Mouse (Mus musculus) forebrain, postnatal 0 days (tissue): ENCODE data around the gene Prex1. TPM values are rescaled to one million over a fixed set of nuclear protein-coding genes. Genes with fewer than 3 reads are reported as not detected.

Experiments
- ATAC-seq: fragments of 200-750 bp; cut with Nextera tagmentation; 2 replicates; pipeline ENCODE4 v1.8.0; 2017; ENCODE audit warnings: mild to moderate bottlenecking, moderate library complexity
- DNase-seq: peaks from one replicate; pipeline ENCODE4 v3.0.0-alpha.2; 2015
- H3K27ac ChIP-seq: fragments of 300-500 bp; sonication (generic); 2 replicates; pipeline ENCODE4 v1.5.1; 2014; ENCODE audit warnings: low read depth, mild to moderate bottlenecking, antibody characterized with exemption, low read length, moderate library complexity, mixed read lengths
- H3K27me3 ChIP-seq: fragments of 300-500 bp; sonication (generic); 2 replicates; pipeline ENCODE4 v1.6.1; 2014; ENCODE audit warnings: mild to moderate bottlenecking, low read length, mixed read lengths; ENCODE audit not compliant: insufficient read depth
- H3K36me3 ChIP-seq: fragments of 300-500 bp; sonication (generic); 2 replicates; pipeline ENCODE4 v1.6.1; 2014; ENCODE audit warnings: mild to moderate bottlenecking, moderate library complexity; ENCODE audit not compliant: insufficient read depth
- H3K4me1 ChIP-seq: fragments of 300-500 bp; sonication (generic); 2 replicates; pipeline ENCODE4 v1.6.1; 2014; ENCODE audit warnings: antibody characterized with exemption; ENCODE audit not compliant: insufficient read depth
- H3K4me2 ChIP-seq: fragments of 300-500 bp; sonication (generic); 2 replicates; pipeline ENCODE4 v1.6.1; 2014; ENCODE audit warnings: low read depth, mild to moderate bottlenecking, moderate library complexity
- H3K4me3 ChIP-seq: fragments of 300-500 bp; sonication (generic); 2 replicates; pipeline ENCODE4 v1.5.1; 2014; ENCODE audit warnings: low read depth, low read length, mixed read lengths
- H3K9ac ChIP-seq: fragments of 300-500 bp; sonication (generic); 2 replicates; pipeline ENCODE4 v1.6.1; 2014; ENCODE audit warnings: mild to moderate bottlenecking
- H3K9me3 ChIP-seq: fragments of 300-500 bp; sonication (generic); 2 replicates; pipeline ENCODE4 v1.6.1; 2016; ENCODE audit warnings: low read length
- CTCF ChIP-seq: sonication (generic); IDR thresholded peaks from 2 replicates; pipeline ENCODE4 v1.5.1; 2016; ENCODE audit warnings: antibody characterized with exemption, control low read depth, low read depth
- whole genome bisulfite sequencing: fragments of 180-500 bp; shearing (Covaris S2); extraction: QIAGEN DNeasy Blood & Tissue Kit; methylation state at CpG from one replicate; pipeline ENCODE4 v1.1.7; 2014; 5-methylcytosine and 5-hydroxymethylcytosine counted together
- polyA plus RNA-seq: library from polyadenylated mRNA; unstranded; fragments of >200 nt; fragmentation: Nextera tagmentation; extraction: Ambion mirVana; gene quantifications from 2 replicates; pipeline ENCODE4 v1.2.1, GENCODE M21; 2015
- total RNA-seq: library from RNA; depleted of rRNA; stranded (reverse); fragments of >200 nt; gene quantifications from 2 replicates; pipeline ENCODE4 v1.2.3, GENCODE M21; 2014

Prex1 gene
- total and polyA plus RNA-seq, 2 experiments from 2014 or later, result 17.5 to 31.3 TPM

DNA sequence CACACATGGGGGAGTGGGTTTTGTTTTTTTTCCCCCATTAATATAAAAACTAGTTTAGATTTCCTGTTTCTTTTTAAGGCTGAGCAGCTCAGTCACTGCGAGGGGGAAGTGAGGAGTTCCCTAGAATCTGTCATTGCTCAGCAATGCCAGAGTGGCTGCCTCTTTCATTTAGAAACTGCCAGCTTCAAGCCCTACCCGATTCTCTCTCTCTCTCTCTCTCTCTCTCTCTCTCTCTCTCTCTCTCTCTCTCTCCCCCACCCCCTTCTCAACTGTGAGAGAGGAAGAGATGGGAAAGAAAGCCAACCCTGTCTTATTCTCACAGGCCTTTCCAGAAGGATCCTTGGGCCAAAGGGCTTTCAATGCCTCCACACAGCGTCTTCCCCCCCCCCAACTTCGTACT, 1.3 kb downstream of the Prex1 start:
- H3K27ac ChIP-seq, result no peak overlapping the region; the same call in 1 of the 2 replicates
- peak overlapping the region; percentile 71 for H3K4me3 ChIP-seq
- H3K27me3 ChIP-seq, result no peaks in the 10 kb centered on the region
- ATAC-seq (peak; percentile 4; the same call in 1 of the 2 replicates), DNase-seq (peak; percentile 64)
- H3K4me1 ChIP-seq, result peaks cover 11% of the 10 kb centered on the region
- WGBS, result 3% methylated on average over 4 of the region's 4 CpGs
- H3K9me3 ChIP-seq, result no peaks in the 10 kb centered on the region
- TF ChIP-seq CTCF, result no peak
- H3K9ac ChIP-seq, result peak overlapping the region; percentile 68; the same call in 1 of the 2 replicates
- H3K36me3 ChIP-seq, result no peaks in the 10 kb centered on the region
- H3K4me2 ChIP-seq, result peak overlapping the region; percentile 86

DNA sequence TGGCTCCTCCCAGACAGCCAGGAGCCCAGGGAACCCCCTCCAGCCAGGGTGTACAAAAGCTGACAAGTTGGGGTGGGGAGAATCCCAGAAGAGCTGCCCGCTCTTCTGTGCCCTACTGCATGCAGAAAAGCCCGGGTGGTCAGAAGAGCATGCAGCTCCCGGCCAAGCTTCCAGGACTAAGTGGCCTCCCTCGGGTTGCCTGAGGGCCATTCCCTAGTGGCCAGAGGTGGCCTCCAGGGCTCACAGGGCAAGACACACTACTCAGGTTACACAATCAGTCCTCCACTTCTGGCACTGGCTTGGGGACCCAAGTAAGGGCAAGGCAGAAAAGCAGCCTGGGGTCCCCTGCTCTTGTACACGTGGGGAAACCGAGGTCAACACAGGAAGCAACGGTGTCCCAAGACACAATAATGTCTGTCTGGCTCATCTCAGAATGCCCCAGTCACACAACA, 1.9 kb downstream of the Prex1 start:
- no peaks in the 10 kb centered on the region for H3K27me3 ChIP-seq
- no peak overlapping the region for H3K9ac ChIP-seq
- peak overlapping the region; percentile 86 for H3K4me2 ChIP-seq
- H3K4me1 ChIP-seq, result peaks cover 11% of the 10 kb centered on the region
- H3K36me3 ChIP-seq, result no peaks in the 10 kb centered on the region
- ATAC-seq (no peak), DNase-seq (no peak)
- no peak overlapping the region for H3K27ac ChIP-seq
- WGBS, result 17% methylated on average over 7 of the region's 7 CpGs
- peak overlapping the region; percentile 71 for H3K4me3 ChIP-seq
- no peaks in the 10 kb centered on the region for H3K9me3 ChIP-seq
- TF ChIP-seq CTCF, result no peak

DNA sequence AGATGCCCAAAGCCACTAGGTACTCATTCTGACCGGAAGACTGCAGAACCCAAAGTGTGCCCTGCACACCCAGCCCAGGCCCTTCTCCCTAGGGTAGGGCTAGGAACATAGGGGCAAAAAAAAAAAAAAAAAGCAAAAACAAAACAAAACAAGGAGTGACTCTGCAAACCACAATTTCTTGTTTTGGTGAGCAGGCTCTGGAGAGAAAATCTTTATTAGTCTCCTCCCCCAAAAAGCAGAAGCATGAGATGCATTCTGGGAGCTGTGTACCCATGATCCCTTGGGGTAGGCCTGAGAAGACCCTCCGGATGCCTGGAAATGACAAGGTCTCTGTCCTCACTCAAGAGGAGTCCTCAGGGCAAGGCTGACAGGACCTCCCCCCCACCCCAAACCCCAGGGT, 3.7 kb downstream of the Prex1 start:
- WGBS, result 92% methylated on average over 2 of the region's 2 CpGs
- DNase-seq, result no peak
- Histone ChIP-seq H3K9ac (no peak overlapping the region), H3K9me3 (no peaks in the 10 kb centered on the region), H3K27me3 (no peaks in the 10 kb centered on the region), H3K4me1 (peaks cover 11% of the 10 kb centered on the region), H3K27ac (no peak overlapping the region), H3K36me3 (peaks cover 6% of the 10 kb centered on the region; the same call in 1 of the 2 replicates), H3K4me3 (no peak overlapping the region), H3K4me2 (no peak overlapping the region)
- TF ChIP-seq CTCF, result no peak
- ATAC-seq, result no peak

DNA sequence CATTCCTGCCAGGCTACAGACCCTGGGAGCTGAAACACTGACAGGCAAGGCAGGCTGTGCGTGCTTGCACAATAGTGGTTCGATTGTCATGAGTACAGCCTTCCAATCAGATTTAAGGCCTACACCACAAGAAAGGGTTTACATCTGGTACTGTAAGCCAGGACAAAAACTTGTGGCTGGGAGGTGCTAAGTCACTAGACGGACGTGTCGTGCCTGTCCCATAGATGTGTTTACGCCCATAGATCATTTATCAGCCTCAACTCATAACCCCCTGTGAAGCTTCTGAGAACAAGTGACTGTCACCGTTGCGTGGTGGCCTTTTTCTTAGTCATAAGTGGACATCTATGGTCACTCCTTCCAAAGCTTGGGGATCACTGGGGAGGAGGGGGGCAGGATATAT, 5.3 kb downstream of the Prex1 start:
- H3K36me3 ChIP-seq, result peaks cover 6% of the 10 kb centered on the region; the same call in 1 of the 2 replicates
- no peak overlapping the region for H3K9ac ChIP-seq
- H3K4me2 ChIP-seq, result no peak overlapping the region
- ATAC-seq (no peak), DNase-seq (no peak)
- no peaks in the 10 kb centered on the region for H3K27me3 ChIP-seq
- H3K4me3 ChIP-seq, result no peak overlapping the region
- H3K27ac ChIP-seq, result no peak overlapping the region
- no peaks in the 10 kb centered on the region for H3K9me3 ChIP-seq
- TF ChIP-seq CTCF, result no peak
- peaks cover 7% of the 10 kb centered on the region for H3K4me1 ChIP-seq
- 76% methylated on average over 8 of the region's 8 CpGs for WGBS

DNA sequence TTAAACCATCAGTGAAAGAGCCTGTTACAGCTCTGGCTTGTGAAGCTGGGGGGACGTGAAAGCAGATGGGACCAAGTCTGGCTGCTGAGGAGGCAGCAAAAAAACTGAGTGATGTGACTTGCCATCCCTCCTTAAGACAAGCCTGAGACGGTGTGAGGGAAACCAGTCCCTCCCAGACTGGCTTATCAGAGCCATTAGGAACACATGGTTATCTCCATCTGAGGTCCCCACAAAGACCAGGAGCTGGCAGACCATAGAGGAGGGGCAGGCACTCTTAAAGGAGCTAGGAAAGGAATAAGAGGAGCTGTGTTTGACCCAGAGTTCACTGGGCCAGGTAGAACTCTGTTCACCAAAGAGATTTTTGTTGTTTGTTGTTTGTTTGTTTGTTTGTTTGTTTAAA, 7.1 kb downstream of the Prex1 start:
- H3K4me3 ChIP-seq, result no peak overlapping the region
- H3K27me3 ChIP-seq, result no peaks in the 10 kb centered on the region
- ATAC-seq (no peak), DNase-seq (no peak)
- 51% methylated on average over 2 of the region's 2 CpGs for WGBS
- no peaks in the 10 kb centered on the region for H3K4me1 ChIP-seq
- no peaks in the 10 kb centered on the region for H3K9me3 ChIP-seq
- H3K36me3 ChIP-seq, result peaks cover 6% of the 10 kb centered on the region; the same call in 1 of the 2 replicates
- TF ChIP-seq CTCF, result no peak
- H3K4me2 ChIP-seq, result no peak overlapping the region
- no peak overlapping the region for H3K27ac ChIP-seq
- no peak overlapping the region for H3K9ac ChIP-seq

DNA sequence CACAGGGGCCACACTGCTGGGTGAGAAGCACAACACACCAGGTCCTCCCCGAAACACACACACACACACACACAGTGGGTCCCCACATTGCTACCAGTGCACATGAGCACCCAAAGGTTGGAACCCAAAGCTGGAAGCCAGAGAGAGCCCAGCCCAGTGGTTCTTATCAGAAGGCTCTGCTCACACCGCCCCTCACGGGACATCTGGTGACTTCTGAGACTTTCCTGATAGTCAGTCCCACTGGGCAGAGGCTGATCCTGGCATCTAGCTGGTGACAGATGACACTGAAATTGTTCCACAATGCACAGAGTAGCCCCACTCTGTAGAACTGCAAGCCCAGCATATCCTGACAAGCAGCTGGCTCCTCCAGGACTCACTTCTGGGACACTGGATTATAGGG, 10.1 kb downstream of the Prex1 start:
- Histone ChIP-seq H3K27ac (no peak overlapping the region), H3K27me3 (no peaks in the 10 kb centered on the region), H3K36me3 (peaks cover 6% of the 10 kb centered on the region; the same call in 1 of the 2 replicates), H3K9me3 (no peaks in the 10 kb centered on the region), H3K4me2 (no peak overlapping the region), H3K4me3 (no peak overlapping the region), H3K4me1 (no peaks in the 10 kb centered on the region), H3K9ac (no peak overlapping the region)
- DNase-seq (no peak), ATAC-seq (no peak)
- WGBS, result 90% methylated on average over 3 of the region's 3 CpGs
- TF ChIP-seq CTCF, result no peak

GRCm38 (mm10) chr2:166702113-166702445, 11.6 kb downstream of the Prex1 start:
- H3K9ac ChIP-seq, result no peak overlapping the region
- no peak overlapping the region for H3K4me2 ChIP-seq
- no peaks in the 10 kb centered on the region for H3K4me1 ChIP-seq
- no peaks in the 10 kb centered on the region for H3K9me3 ChIP-seq
- TF ChIP-seq CTCF, result no peak
- no peak overlapping the region for H3K4me3 ChIP-seq
- H3K27ac ChIP-seq, result no peak overlapping the region
- no peaks in the 10 kb centered on the region for H3K27me3 ChIP-seq
- ATAC-seq (no peak), DNase-seq (no peak)
- WGBS, result 84% methylated on average over 2 of the region's 2 CpGs
- H3K36me3 ChIP-seq, result peaks cover 6% of the 10 kb centered on the region; the same call in 1 of the 2 replicates
